Mouse (Mus musculus): ENCODE results near the gene Prmt3. TPM values are rescaled to one million over a fixed set of nuclear protein-coding genes. Genes with fewer than 3 reads are reported as not detected.

Gene Prmt3
- total and polyA plus RNA-seq, 3 experiments = 62.5 to 73.9 (median 63.7) TPM

GRCm38 (mm10) chr7:49766166-49766565 lies 12.0 kb upstream of the Prmt3 start:
- peaks cover 32 to 36% of the 10 kb centered on the region in 2 experiments for H3K4me1 ChIP-seq (ENCODE audit: control insufficient read depth in 1 of 2, insufficient read depth in 2 of 2, low read length in 2 of 2)
- no peak overlapping the region for H3K9ac ChIP-seq (ENCODE audit: control insufficient read depth, low read depth, low read length, poor library complexity, severe bottlenecking)

DNA sequence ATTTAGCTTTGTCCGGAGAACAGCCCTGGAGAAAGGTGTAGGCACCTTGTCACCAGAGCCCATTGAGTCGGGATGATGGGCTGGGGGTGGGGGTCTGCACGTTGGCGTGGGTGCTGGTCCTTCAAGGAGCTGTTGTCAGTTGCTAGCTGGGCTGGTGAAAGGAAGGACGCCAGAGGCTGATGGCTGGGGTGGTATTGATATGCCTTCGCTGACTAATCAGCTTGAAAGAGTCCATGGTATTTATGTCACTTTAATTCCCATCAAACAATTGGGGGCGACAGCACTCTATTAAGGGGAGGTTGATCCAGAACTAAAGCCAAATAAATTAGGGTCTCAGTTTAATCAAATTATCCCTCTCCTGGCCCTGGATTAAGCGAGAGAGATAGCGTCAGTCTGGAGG lies 9.6 kb upstream of the Prmt3 start:
- Histone ChIP-seq H3K9ac (ENCODE audit: control insufficient read depth, low read depth, low read length, poor library complexity, severe bottlenecking) (no peak overlapping the region), H3K4me1 (ENCODE audit: control insufficient read depth in 1 of 2, insufficient read depth in 2 of 2, low read length in 2 of 2) (peaks cover 14 to 15% of the 10 kb centered on the region in 2 experiments), H3K4me3 (ENCODE audit: control insufficient read depth in 1 of 2, insufficient read depth in 1 of 2, low read depth in 2 of 2, low read length in 2 of 2) (no peak overlapping the region), H3K27me3 (ENCODE audit: control insufficient read depth in 1 of 2, insufficient read depth in 2 of 2, low read length in 2 of 2) (no peaks in the 10 kb centered on the region), H3K36me3 (ENCODE audit: control insufficient read depth in 1 of 2, insufficient read depth in 2 of 2, low read length in 2 of 2) (peaks cover 15 to 48% of the 10 kb centered on the region in 2 experiments), H3K27ac (ENCODE audit: control insufficient read depth, low read depth, low read length) (no peak overlapping the region), H3K9me3 (replicated peaks; ENCODE audit: insufficient read depth, low read length) (no peaks in the 10 kb centered on the region), H3K79me2 (ENCODE audit: control insufficient read depth, insufficient read depth, low read length, poor library complexity) (peaks cover 3% of the 10 kb centered on the region)
- DNase-seq (ENCODE audit: low read depth, low spot score) = no peak
- TF ChIP-seq E2F4 (IDR thresholded peaks at IDR 0.05; ENCODE audit: borderline replicate concordance, low read depth, low read length) = no peak
- TF ChIP-seq MAX (IDR thresholded peaks at IDR 0.05; ENCODE audit: low read length) = no peak
- TF ChIP-seq GABPA (IDR thresholded peaks at IDR 0.05; ENCODE audit: low read depth, low read length) = no peak
- no peak for TF ChIP-seq ETS1 (IDR thresholded peaks at IDR 0.05; ENCODE audit: low read depth, low read length)
- TF ChIP-seq EP300 (IDR thresholded peaks at IDR 0.05; ENCODE audit: low read depth in 1 of 2, low read length in 2 of 2) = no peak
- TF ChIP-seq UBTF (IDR thresholded peaks at IDR 0.05; ENCODE audit: borderline replicate concordance, insufficient read depth, low read depth, low read length) = no peak
- no peak for TF ChIP-seq NRF1 (IDR thresholded peaks at IDR 0.05; ENCODE audit: insufficient read depth, low read depth, low read length, poor library complexity, severe bottlenecking)
- TF ChIP-seq CHD1 (IDR thresholded peaks at IDR 0.05; ENCODE audit: low read depth, low read length) = no peak
- no peak for TF ChIP-seq TAL1 (IDR thresholded peaks at IDR 0.05; ENCODE audit: low read length)
- TF ChIP-seq BHLHE40 (IDR thresholded peaks at IDR 0.05; ENCODE audit: borderline replicate concordance, low read depth, low read length) = no peak
- no peak for TF ChIP-seq ZNF384 (IDR thresholded peaks at IDR 0.05; ENCODE audit: low read depth, low read length)
- no peak for TF ChIP-seq MYC (IDR thresholded peaks at IDR 0.05; ENCODE audit: low read depth, low read length)
- TF ChIP-seq POLR2AphosphoS5 (IDR thresholded peaks at IDR 0.05; ENCODE audit: borderline replicate concordance, low read depth, low read length) = no peak
- no peak for TF ChIP-seq RAD21 (IDR thresholded peaks at IDR 0.05; ENCODE audit: low read depth, low read length)
- TF ChIP-seq SMC3 (IDR thresholded peaks at IDR 0.05; ENCODE audit: low read depth, low read length) = no peak
- TF ChIP-seq CHD2 (IDR thresholded peaks at IDR 0.05; ENCODE audit: low read length) = no peak
- TF ChIP-seq USF2 (IDR thresholded peaks at IDR 0.05; ENCODE audit: borderline replicate concordance in 1 of 2, insufficient read depth in 1 of 2, low read depth in 1 of 2, low read length in 2 of 2) = no peak
- no peak for TF ChIP-seq MAFK (IDR thresholded peaks at IDR 0.05; ENCODE audit: borderline replicate concordance, low read depth, low read length)
- TF ChIP-seq POLR2A (IDR thresholded peaks at IDR 0.05; ENCODE audit: control insufficient read depth in 1 of 2, insufficient read depth in 1 of 2, low read depth in 1 of 2, low read length in 2 of 2, poor library complexity in 1 of 2) = no peak

More at GRCm38 (mm10) chr7:49766166-49766565, 12.0 kb upstream of the Prmt3 start:
- no peaks in the 10 kb centered on the region for H3K27me3 ChIP-seq (ENCODE audit: control insufficient read depth in 1 of 2, insufficient read depth in 2 of 2, low read length in 2 of 2)
- H3K9me3 ChIP-seq (replicated peaks; ENCODE audit: insufficient read depth, low read length) = no peaks in the 10 kb centered on the region
- peaks cover 37 to 44% of the 10 kb centered on the region in 2 experiments for H3K36me3 ChIP-seq (ENCODE audit: control insufficient read depth in 1 of 2, insufficient read depth in 2 of 2, low read length in 2 of 2)
- H3K27ac ChIP-seq (ENCODE audit: control insufficient read depth, low read depth, low read length) = no peak overlapping the region
- TF ChIP-seq POLR2AphosphoS5 (IDR thresholded peaks at IDR 0.05; ENCODE audit: borderline replicate concordance, low read depth, low read length) = no peak
- H3K4me3 ChIP-seq (ENCODE audit: control insufficient read depth in 1 of 2, insufficient read depth in 1 of 2, low read depth in 2 of 2, low read length in 2 of 2) = no peak overlapping the region
- peaks cover 7% of the 10 kb centered on the region for H3K79me2 ChIP-seq (ENCODE audit: control insufficient read depth, insufficient read depth, low read length, poor library complexity)
- DNase-seq (ENCODE audit: low read depth, low spot score) = no peak
